Mouse (Mus musculus) CH12.LX (cell line): ENCODE data around the gene Gm36245. TPM values are rescaled to one million over a fixed set of nuclear protein-coding genes. Genes with fewer than 3 reads are reported as not detected.
"Not testable (repeated sequence)": the region's sequence is repeated elsewhere in the genome, so short reads cannot be mapped to it uniquely, and the experiment has no call there.

ENCODE experiments used
- DNase-seq: peaks from one replicate; pipeline ENCODE4 v3.0.0-alpha.2; 2013; ENCODE audit errors: extremely low read depth
- H3K27ac ChIP-seq: 2 replicates; pipeline ENCODE4 v1.5.1; 2012; ENCODE audit warnings: low read depth, mild to moderate bottlenecking, control low read depth, moderate library complexity; ENCODE audit not compliant: insufficient read depth
- H3K27me3 ChIP-seq: replicated peaks from 2 replicates; pipeline ENCODE3; 2012; ENCODE audit warnings: inconsistent platforms
- H3K36me3 ChIP-seq, 2 experiments: replicated peaks in 1 of 2; 2 replicates each; pipeline versions ENCODE3 to v1.6.1; 2012; ENCODE audit warnings: inconsistent platforms in 1 of 2, low read length in 1 of 2, mild to moderate bottlenecking in 1 of 2, mixed read lengths in 1 of 2, moderate library complexity in 1 of 2; ENCODE audit not compliant: control insufficient read depth in 1 of 2, insufficient read depth in 1 of 2
- H3K4me1 ChIP-seq, 2 experiments: 2 replicates each; pipeline ENCODE4 v1.6.1; 2012; ENCODE audit warnings: inconsistent platforms in 1 of 2, moderate library complexity in 1 of 2; ENCODE audit not compliant: insufficient read depth in 2 of 2, control insufficient read depth in 1 of 2
- H3K4me2 ChIP-seq: 2 replicates; pipeline ENCODE4 v1.6.1; 2012; ENCODE audit warnings: low read depth, mild to moderate bottlenecking, control low read depth; ENCODE audit not compliant: poor library complexity, insufficient read depth, severe bottlenecking
- H3K4me3 ChIP-seq, 3 experiments: fragments of 150-350 bp in 1 of 3; sonication (generic) in 1 of 3; replicated peaks in 1 of 3; 2 replicates each; pipeline versions ENCODE3 to v1.5.1; 2011 to 2012; ENCODE audit warnings: low read depth in 2 of 3, low read length in 2 of 3, mild to moderate bottlenecking in 2 of 3, moderate library complexity in 2 of 3, control low read depth in 1 of 3, improper control_type of control experiment in 1 of 3, inconsistent platforms in 1 of 3, mixed read lengths in 1 of 3; ENCODE audit not compliant: poor library complexity in 1 of 3
- H3K79me2 ChIP-seq: replicated peaks from 2 replicates; pipeline ENCODE4 v1.6.1; 2012; ENCODE audit warnings: mild to moderate bottlenecking, moderate library complexity; ENCODE audit not compliant: control insufficient read depth, poor library complexity, insufficient read depth, severe bottlenecking; ENCODE audit errors: extremely low read depth
- H3K9ac ChIP-seq: 2 replicates; pipeline ENCODE4 v1.6.1; 2012; ENCODE audit warnings: low read depth, mild to moderate bottlenecking, control low read depth, moderate library complexity; ENCODE audit not compliant: insufficient read depth
- H3K9me3 ChIP-seq: replicated peaks from 2 replicates; pipeline ENCODE3; 2012; ENCODE audit warnings: low read length, inconsistent platforms, mixed read lengths
- BHLHE40 ChIP-seq: IDR thresholded peaks from 2 replicates; pipeline ENCODE4 v1.6.1; 2011; ENCODE audit warnings: mild to moderate bottlenecking, low read depth, low read length, improper control_type of control experiment
- CHD1 ChIP-seq: IDR thresholded peaks from 2 replicates; pipeline ENCODE4 v1.6.1; 2012; ENCODE audit warnings: low read depth, low read length, improper control_type of control experiment, inconsistent platforms
- CHD2 ChIP-seq: IDR thresholded peaks from 2 replicates; pipeline ENCODE4 v1.6.1; 2011; ENCODE audit warnings: low read length, improper control_type of control experiment
- CTCF ChIP-seq, 2 experiments: IDR thresholded peaks in 1 of 2; conservative IDR thresholded peaks in 1 of 2; 2 replicates each; pipeline ENCODE4 v1.5.1; 2011 to 2012; ENCODE audit warnings: low read depth in 2 of 2, low read length in 2 of 2, improper control_type of control experiment in 1 of 2, inconsistent platforms in 1 of 2, mild to moderate bottlenecking in 1 of 2, moderate library complexity in 1 of 2
- E2F4 ChIP-seq: IDR thresholded peaks from 2 replicates; pipeline ENCODE4 v1.6.1; 2011; ENCODE audit warnings: low read depth, low read length, improper control_type of control experiment; ENCODE audit not compliant: insufficient replicate concordance
- ELF1 ChIP-seq: IDR thresholded peaks from 2 replicates; pipeline ENCODE4 v1.6.1; 2014; ENCODE audit warnings: low read depth, mild to moderate bottlenecking, inconsistent platforms, low read length, improper control_type of control experiment
- EP300 ChIP-seq: IDR thresholded peaks from 2 replicates; pipeline ENCODE4 v1.6.1; 2011; ENCODE audit warnings: low read length, improper control_type of control experiment
- ETS1 ChIP-seq: conservative IDR thresholded peaks from 2 replicates; pipeline ENCODE4 v1.6.1; 2012; ENCODE audit warnings: low read depth, mild to moderate bottlenecking, inconsistent platforms, low read length, improper control_type of control experiment, moderate library complexity
- GABPA ChIP-seq: IDR thresholded peaks from 2 replicates; pipeline ENCODE4 v1.6.1; 2012; ENCODE audit warnings: low read depth, low read length, improper control_type of control experiment, inconsistent platforms; ENCODE audit not compliant: insufficient replicate concordance
- HCFC1 ChIP-seq: IDR thresholded peaks from 2 replicates; pipeline ENCODE4 v1.6.1; 2012; ENCODE audit warnings: low read depth, mild to moderate bottlenecking, inconsistent platforms, low read length, improper control_type of control experiment
- IRF4 ChIP-seq: IDR thresholded peaks from 2 replicates; pipeline ENCODE4 v1.6.1; 2014; ENCODE audit warnings: low read depth, mild to moderate bottlenecking, inconsistent platforms, low read length, improper control_type of control experiment
- JUN ChIP-seq: IDR thresholded peaks from 2 replicates; pipeline ENCODE4 v1.6.1; 2011; ENCODE audit warnings: low read depth, mild to moderate bottlenecking, low read length, improper control_type of control experiment, moderate library complexity; ENCODE audit not compliant: insufficient read depth
- JUND ChIP-seq: conservative IDR thresholded peaks from 2 replicates; pipeline ENCODE4 v1.6.1; 2011; ENCODE audit warnings: low read depth, low read length, improper control_type of control experiment
- KAT2A ChIP-seq: IDR thresholded peaks from 2 replicates; pipeline ENCODE4 v1.6.1; 2012; ENCODE audit warnings: low read length, improper control_type of control experiment, inconsistent platforms; ENCODE audit not compliant: insufficient replicate concordance
- MAFK ChIP-seq: IDR thresholded peaks from 2 replicates; pipeline ENCODE4 v1.6.1; 2011; ENCODE audit warnings: low read length, improper control_type of control experiment; ENCODE audit not compliant: insufficient replicate concordance
- MAX ChIP-seq: IDR thresholded peaks from 2 replicates; pipeline ENCODE4 v1.6.1; 2011; ENCODE audit warnings: low read length, improper control_type of control experiment
- MAZ ChIP-seq: IDR thresholded peaks from 2 replicates; pipeline ENCODE4 v1.6.1; 2012; ENCODE audit warnings: low read depth, mild to moderate bottlenecking, inconsistent platforms, low read length, improper control_type of control experiment, moderate library complexity
- MEF2A ChIP-seq: IDR thresholded peaks from 2 replicates; pipeline ENCODE4 v1.6.1; 2014; ENCODE audit warnings: low read depth, mild to moderate bottlenecking, inconsistent platforms, low read length, improper control_type of control experiment, borderline replicate concordance
- MXI1 ChIP-seq: IDR thresholded peaks from 2 replicates; pipeline ENCODE4 v1.6.1; 2011; ENCODE audit warnings: mild to moderate bottlenecking, low read depth, low read length, improper control_type of control experiment
- MYC ChIP-seq: IDR thresholded peaks from 2 replicates; pipeline ENCODE4 v1.6.1; 2011; ENCODE audit warnings: low read depth, mild to moderate bottlenecking, improper control_type of control experiment, low read length
- NELFE ChIP-seq: IDR thresholded peaks from 2 replicates; pipeline ENCODE4 v1.6.1; 2011; ENCODE audit warnings: low read depth, low read length, improper control_type of control experiment
- NRF1 ChIP-seq: IDR thresholded peaks from 2 replicates; pipeline ENCODE4 v1.6.1; 2014; ENCODE audit warnings: low read depth, mild to moderate bottlenecking, inconsistent platforms, low read length, improper control_type of control experiment, moderate library complexity
- PAX5 ChIP-seq: IDR thresholded peaks from 2 replicates; pipeline ENCODE4 v1.6.1; 2012; ENCODE audit warnings: low read length, inconsistent platforms, mixed read lengths
- POLR2A ChIP-seq: IDR thresholded peaks from 2 replicates; pipeline ENCODE4 v1.6.1; 2011; ENCODE audit warnings: low read depth, mild to moderate bottlenecking, improper control_type of control experiment, low read length
- POLR2AphosphoS2 ChIP-seq: IDR thresholded peaks from 2 replicates; pipeline ENCODE4 v1.6.1; 2011; ENCODE audit warnings: low read depth, low read length, improper control_type of control experiment
- RAD21 ChIP-seq: IDR thresholded peaks from 2 replicates; pipeline ENCODE4 v1.6.1; 2011; ENCODE audit warnings: low read depth, mild to moderate bottlenecking, low read length, improper control_type of control experiment, moderate library complexity
- RCOR1 ChIP-seq: conservative IDR thresholded peaks from 2 replicates; pipeline ENCODE4 v1.6.1; 2012; ENCODE audit warnings: low read depth, mild to moderate bottlenecking, inconsistent platforms, low read length, improper control_type of control experiment
- SIN3A ChIP-seq: IDR thresholded peaks from 2 replicates; pipeline ENCODE4 v1.6.1; 2012; ENCODE audit warnings: low read length, improper control_type of control experiment, inconsistent platforms
- SMC3 ChIP-seq: IDR thresholded peaks from 2 replicates; pipeline ENCODE4 v1.6.1; 2011; ENCODE audit warnings: low read depth, low read length, improper control_type of control experiment
- TBP ChIP-seq: conservative IDR thresholded peaks from 2 replicates; pipeline ENCODE4 v1.6.1; 2011; ENCODE audit warnings: low read depth, low read length, improper control_type of control experiment
- TCF12 ChIP-seq: IDR thresholded peaks from 2 replicates; pipeline ENCODE4 v1.6.1; 2014; ENCODE audit warnings: low read depth, mild to moderate bottlenecking, inconsistent platforms, low read length, improper control_type of control experiment
- UBTF ChIP-seq: IDR thresholded peaks from 2 replicates; pipeline ENCODE4 v1.6.1; 2012; ENCODE audit warnings: low read depth, mild to moderate bottlenecking, inconsistent platforms, low read length, improper control_type of control experiment, moderate library complexity
- USF1 ChIP-seq: IDR thresholded peaks from 2 replicates; pipeline ENCODE4 v1.6.1; 2014; ENCODE audit warnings: low read depth, mild to moderate bottlenecking, inconsistent platforms, low read length, improper control_type of control experiment
- USF2 ChIP-seq: conservative IDR thresholded peaks from 2 replicates; pipeline ENCODE4 v1.6.1; 2011; ENCODE audit warnings: low read depth, low read length, improper control_type of control experiment
- ZC3H11A ChIP-seq: IDR thresholded peaks from 2 replicates; pipeline ENCODE4 v1.6.1; 2012; ENCODE audit warnings: low read depth, mild to moderate bottlenecking, inconsistent platforms, low read length, improper control_type of control experiment
- ZKSCAN1 ChIP-seq: IDR thresholded peaks from 2 replicates; pipeline ENCODE4 v1.6.1; 2012; ENCODE audit warnings: low read depth, inconsistent platforms, low read length, improper control_type of control experiment, borderline replicate concordance
- ZMIZ1 ChIP-seq: IDR thresholded peaks from 2 replicates; pipeline ENCODE4 v1.6.1; 2012; ENCODE audit warnings: low read depth, mild to moderate bottlenecking, inconsistent platforms, low read length, improper control_type of control experiment
- ZNF384 ChIP-seq: IDR thresholded peaks from 2 replicates; pipeline ENCODE4 v1.6.1; 2012; ENCODE audit warnings: low read depth, low read length, improper control_type of control experiment, inconsistent platforms
- dilution Hi-C: fragments of 300-500 bp; cut with MboI; formaldehyde crosslinking; loops from 2 replicates; pipeline ENCODE4 v1.14.3; 2020; ENCODE audit warnings: low sequenced_read_pairs; ENCODE audit not compliant: extremely low pct_unique_long_range_greater_than_20kb, extremely low pct_ligation_motif_present
- in situ Hi-C: fragments of 300-500 bp; cut with MboI; formaldehyde crosslinking; loops from 3 replicates; pipeline ENCODE4 v1.14.3; 2019; ENCODE audit warnings: low sequenced_read_pairs, low pct_ligation_motif_present, low pct_unique_long_range_greater_than_20kb, mixed read lengths
- polyA plus RNA-seq: library from polyadenylated mRNA; unstranded; fragments of >175 nt; gene quantifications from 2 replicates; pipeline ENCODE4 v1.2.1, GENCODE M21; 2012; ENCODE audit warnings: low read depth; ENCODE audit not compliant: insufficient read length
- total RNA-seq, 2 experiments: library from RNA; depleted of rRNA; stranded (reverse); fragments of 300-350 nt in 1 of 2; fragments of >200 nt in 1 of 2; gene quantifications; 2 replicates each; pipeline ENCODE4 v1.2.3; 2012 to 2014

The Gm36245 gene
- total and polyA plus RNA-seq, 3 experiments = not detected

DNA sequence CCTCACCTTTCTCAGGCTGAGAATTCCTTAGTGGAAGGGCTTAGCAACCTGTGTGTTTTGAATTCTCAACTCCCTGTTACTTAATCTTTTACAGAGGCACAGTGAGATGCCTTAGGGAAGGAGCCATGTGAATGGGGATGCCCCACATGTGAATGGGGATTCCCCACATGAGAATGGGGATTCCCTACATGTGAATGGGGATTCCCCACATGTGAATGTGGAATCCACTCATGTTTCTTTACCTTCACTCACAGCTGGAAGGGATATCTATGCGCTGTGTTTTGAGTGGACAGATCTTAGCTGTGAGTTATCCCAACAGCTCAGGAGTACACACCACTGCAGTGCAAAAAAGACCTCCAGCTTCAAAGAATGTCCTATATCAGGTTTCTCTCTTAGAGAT, 25.7 kb downstream of the Gm36245 start:
- TF ChIP-seq CHD2 (0 out of 2 replicates have a peak, but pooled peaks have one; percentile 24), POLR2AphosphoS2 (no peak), ZMIZ1 (no peak), ZKSCAN1 (no peak), MXI1 (no peak), E2F4 (no peak), ETS1 (peak; percentile 76), MAX (peak; percentile 61; the same call in 1 of the 2 replicates), BHLHE40 (peak; percentile 74), ZC3H11A (no peak), HCFC1 (no peak), MYC (peak; percentile 69), RCOR1 (no peak; the same call in 1 of the 2 replicates), UBTF (no peak), KAT2A (no peak), ELF1 (no peak), PAX5 (no peak), JUN (0 out of 2 replicates have a peak, but pooled peaks have one; percentile 8), CTCF (conservative IDR thresholded peaks at IDR 0.05 in 1 of 2, IDR thresholded peaks at IDR 0.05 in 1 of 2; ENCODE audit: low read depth in 2 of 2, low read length in 2 of 2) (no peak), MAZ (no peak), IRF4 (peak; percentile 45), NELFE (no peak), MAFK (0 out of 2 replicates have a peak, but pooled peaks have one; percentile 24), NRF1 (no peak), TBP (no peak), EP300 (peak; percentile 87), MEF2A (no peak; the same call in 1 of the 2 replicates), GABPA (no peak), USF2 (no peak), USF1 (no peak), JUND (no peak), POLR2A (no peak), TCF12 (peak; percentile 55; the same call in 1 of the 2 replicates), SIN3A (peak; percentile 27; the same call in 1 of the 2 replicates), RAD21 (no peak), ZNF384 (no peak), SMC3 (no peak), CHD1 (no peak)
- no peaks in the 10 kb centered on the region for H3K36me3 ChIP-seq
- peak; percentile 78 for DNase-seq
- H3K4me2 ChIP-seq = peak overlapping the region; percentile 72
- no peak overlapping the region for H3K9ac ChIP-seq
- H3K79me2 ChIP-seq = no peaks in the 10 kb centered on the region
- dilution Hi-C loops = no loop called here
- in situ Hi-C loops = no loop called here
- H3K9me3 ChIP-seq = no peaks in the 10 kb centered on the region
- H3K27me3 ChIP-seq = no peaks in the 10 kb centered on the region
- H3K27ac ChIP-seq = peak overlapping the region; percentile 51; the same call in 1 of the 2 replicates
- no peak overlapping the region for H3K4me3 ChIP-seq
- peaks cover 45 to 79% of the 10 kb centered on the region in 2 experiments for H3K4me1 ChIP-seq

GRCm38 (mm10) chr15:77626471-77626870, 27.4 kb downstream of the Gm36245 start:
- H3K4me2 ChIP-seq, in situ Hi-C loops, H3K27ac ChIP-seq, H3K9ac ChIP-seq, H3K79me2 ChIP-seq, H3K4me3 ChIP-seq, dilution Hi-C loops, H3K36me3 ChIP-seq, H3K27me3 ChIP-seq, H3K9me3 ChIP-seq, DNase-seq: not testable (repeated sequence)
- peaks cover 49 to 86% of the 10 kb centered on the region in 2 experiments for H3K4me1 ChIP-seq
